Mouse (Mus musculus) urinary bladder, postnatal 10 days (tissue): Measurements from ENCODE around the gene N4bp1.

Experiments
- DNase-seq: peaks from one replicate; pipeline ENCODE4 v3.0.0; 2022; ENCODE audit warnings: low spot score

N4bp1 gene

GRCm38 (mm10) chr8:86884489-86885463 lies at the start of gene N4bp1:
N4bp1 (minus strand) TSS chr8:86885258.
- peak; percentile 79 for DNase-seq

GRCm38 (mm10) chr8:86934841-86935240 lies 49.8 kb upstream of the N4bp1 start:
- DNase-seq: no peak

- DNase-seq: no peak
Observed at GRCm38 (mm10) chr8:86934393-86934792, 49.3 kb upstream of the N4bp1 start.

- no peak for DNase-seq
Observed at GRCm38 (mm10) chr8:86933898-86934297, 48.8 kb upstream of the N4bp1 start.

GRCm38 (mm10) chr8:86926237-86926636 lies 41.2 kb upstream of the N4bp1 start:
- DNase-seq: no peak

- no peak for DNase-seq
Observed at GRCm38 (mm10) chr8:86923219-86923835, 38.3 kb upstream of the N4bp1 start.

- no peak for DNase-seq
Observed at GRCm38 (mm10) chr8:86922673-86923072, 37.6 kb upstream of the N4bp1 start.

GRCm38 (mm10) chr8:86922141-86922540 lies 37.1 kb upstream of the N4bp1 start:
- no peak for DNase-seq

GRCm38 (mm10) chr8:86920996-86921395 lies 35.9 kb upstream of the N4bp1 start:
- DNase-seq: no peak

GRCm38 (mm10) chr8:86920455-86920854 lies 35.4 kb upstream of the N4bp1 start:
- DNase-seq: no peak

GRCm38 (mm10) chr8:86920024-86920423 lies 35.0 kb upstream of the N4bp1 start:
- no peak for DNase-seq

- DNase-seq: no peak
Observed at GRCm38 (mm10) chr8:86919262-86919661, 34.2 kb upstream of the N4bp1 start.

- no peak for DNase-seq
Observed at GRCm38 (mm10) chr8:86918093-86918492, 33.0 kb upstream of the N4bp1 start.

GRCm38 (mm10) chr8:86917689-86918088 lies 32.6 kb upstream of the N4bp1 start:
- DNase-seq: no peak

- no peak for DNase-seq
Observed at GRCm38 (mm10) chr8:86916369-86916768, 31.3 kb upstream of the N4bp1 start.

GRCm38 (mm10) chr8:86911136-86911535 lies 26.1 kb upstream of the N4bp1 start:
- DNase-seq: no peak

- DNase-seq: no peak
Observed at GRCm38 (mm10) chr8:86910250-86910649, 25.2 kb upstream of the N4bp1 start.

GRCm38 (mm10) chr8:86908536-86908935 lies 23.5 kb upstream of the N4bp1 start:
- peak; percentile 27 for DNase-seq

- no peak for DNase-seq
Observed at GRCm38 (mm10) chr8:86904911-86905310, 19.9 kb upstream of the N4bp1 start.

GRCm38 (mm10) chr8:86903104-86903503 lies 18.0 kb upstream of the N4bp1 start:
- DNase-seq: peak; percentile 47

- no peak for DNase-seq
Observed at GRCm38 (mm10) chr8:86902656-86903055, 17.6 kb upstream of the N4bp1 start.

- no peak for DNase-seq
Observed at GRCm38 (mm10) chr8:86901972-86902371, 16.9 kb upstream of the N4bp1 start.

GRCm38 (mm10) chr8:86897726-86898419 lies 12.8 kb upstream of the N4bp1 start:
- no peak for DNase-seq
